Mouse (Mus musculus) lung, adult 18-20 months (tissue): ENCODE data around the gene Usb1.

Source experiments
- DNase-seq, 2 experiments: peaks; one replicate each; pipeline ENCODE4 v3.0.0; 2022; ENCODE audit warnings: mixed read lengths in 2 of 2

Usb1 gene

GRCm38 (mm10) chr8:95336363-95336762 is 4.3 kb downstream of the Usb1 start:
- DNase-seq, result no peak

DNA sequence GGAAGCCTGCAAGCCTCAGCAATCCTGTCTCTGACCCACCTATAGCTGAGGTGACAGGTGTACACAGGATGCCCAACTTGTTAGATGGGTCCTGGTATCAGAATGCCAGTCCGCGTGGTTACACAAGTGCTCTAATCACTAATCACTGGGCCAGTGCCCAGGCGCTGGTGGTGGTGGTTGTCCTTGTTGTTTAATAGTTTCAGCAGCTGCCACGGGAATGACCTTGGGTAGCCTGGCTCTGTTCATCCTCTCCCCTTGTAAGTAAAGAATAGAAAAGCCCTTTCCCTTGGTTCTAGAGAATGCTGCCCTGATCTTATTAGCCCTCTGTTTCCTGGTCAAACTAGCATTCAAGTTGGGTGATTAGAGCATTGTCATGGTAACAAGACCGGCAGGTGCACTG is 9.6 kb downstream of the Usb1 start:
- DNase-seq, result peak in 1 of 2 experiments; percentile 37

GRCm38 (mm10) chr8:95344668-95345067 is 12.6 kb downstream of the Usb1 start:
- no peak for DNase-seq

DNA sequence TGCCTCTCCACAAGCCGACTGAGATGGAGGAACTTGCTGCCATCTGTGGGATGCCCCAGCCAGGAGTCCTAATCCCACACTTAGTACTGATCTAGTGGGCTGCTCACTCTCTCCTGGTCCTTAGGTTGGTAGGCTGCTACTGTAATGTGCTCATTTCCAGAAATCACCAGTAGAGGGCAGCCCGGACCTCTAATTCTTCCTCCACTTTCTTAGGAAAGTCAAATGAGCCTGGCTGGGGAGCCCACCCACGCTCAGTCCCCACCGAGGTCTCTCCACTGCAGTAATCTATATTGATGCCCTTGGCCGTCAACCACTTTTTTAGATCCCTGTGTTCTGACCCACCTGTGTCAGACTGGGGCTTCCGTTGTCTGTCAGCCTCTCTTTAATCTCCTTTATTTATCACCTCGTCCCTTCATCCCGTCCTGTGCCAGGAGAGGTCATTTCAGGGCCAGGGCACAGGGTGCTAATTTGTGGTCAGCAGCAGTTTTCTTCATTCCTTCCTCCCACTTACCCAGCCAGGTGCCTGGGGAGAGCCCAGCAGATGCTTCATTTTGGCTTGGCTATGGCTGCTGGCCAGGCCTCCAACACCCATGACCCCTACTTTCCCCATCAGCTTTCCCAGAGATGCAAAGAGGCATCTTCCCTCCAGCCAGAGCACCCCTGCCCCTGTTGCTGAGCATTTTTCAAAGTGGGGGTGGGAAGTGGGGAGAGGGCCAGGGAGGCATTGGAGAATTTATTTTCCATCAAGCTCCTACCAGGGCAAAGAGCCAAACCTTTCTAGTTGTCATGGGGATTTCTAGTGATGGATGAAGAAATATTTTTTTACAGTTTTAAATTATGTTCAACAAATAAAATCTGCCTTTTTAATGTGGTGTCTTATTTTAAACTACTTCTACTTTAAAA is 14.8 kb downstream of the Usb1 start:
- peak; percentile 63 to 71 for DNase-seq

DNA sequence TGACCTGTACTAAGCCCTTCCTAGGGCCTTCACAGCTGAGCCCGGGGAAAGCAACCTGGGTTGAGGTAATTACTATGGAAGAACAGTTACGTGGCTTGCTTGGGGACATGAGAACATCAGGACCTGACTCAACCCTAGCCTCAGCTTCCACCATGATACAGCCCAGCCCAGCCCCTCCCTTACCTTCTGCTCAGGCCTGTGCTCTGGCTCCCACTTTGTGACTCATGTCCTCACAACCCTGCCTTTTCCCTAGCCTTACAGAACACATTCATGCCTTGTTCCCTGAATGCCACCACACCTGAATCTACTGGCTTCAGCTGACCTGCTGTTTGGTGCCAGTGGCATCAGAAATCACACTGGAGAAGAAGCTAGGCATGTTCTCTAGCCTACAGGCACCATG is 16.3 kb downstream of the Usb1 start:
- DNase-seq, result no peak

- DNase-seq, result peak; percentile 74 to 79
Measured at GRCm38 (mm10) chr8:95348811-95349630, 16.9 kb downstream of the Usb1 start.

GRCm38 (mm10) chr8:95351461-95351860 is 19.4 kb downstream of the Usb1 start:
- peak in 1 of 2 experiments; percentile 44 for DNase-seq

DNA sequence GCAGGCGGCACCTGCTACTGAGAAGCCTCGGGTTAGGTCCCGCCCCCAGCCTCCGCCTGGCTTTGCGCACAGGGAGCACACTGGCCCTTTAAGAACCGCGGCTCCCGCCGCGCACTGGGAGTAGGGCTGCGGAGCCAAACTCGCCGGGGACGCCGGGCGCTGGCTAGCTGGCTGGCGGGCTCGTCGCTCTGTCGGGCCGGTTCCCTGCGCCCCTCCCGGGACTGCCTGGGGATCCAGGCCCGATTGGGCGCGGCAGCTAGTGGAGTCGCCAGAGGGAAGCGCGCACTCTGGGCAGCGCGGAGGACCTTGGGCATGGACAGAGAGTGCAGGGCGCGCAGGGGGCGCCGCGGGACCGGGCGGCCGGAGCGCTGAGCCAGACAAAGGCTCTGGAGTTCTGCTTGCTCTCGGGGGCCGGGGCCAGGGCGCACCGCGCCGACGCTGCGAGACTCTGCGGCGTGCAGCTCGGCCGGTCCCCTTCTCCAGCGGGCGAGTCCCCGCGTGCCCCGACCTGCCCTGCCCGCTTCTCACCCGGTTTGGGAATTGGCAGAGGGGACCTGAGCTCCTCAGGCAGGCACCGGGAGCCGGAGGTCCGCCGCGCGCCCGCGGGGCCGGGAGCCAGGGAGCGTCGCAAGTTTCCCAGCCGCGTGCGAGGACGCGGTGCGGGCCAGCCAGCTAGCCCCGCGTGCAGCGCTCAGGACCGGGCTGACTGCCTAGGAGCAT is 20.2 kb downstream of the Usb1 start, which contains the start of gene Mmp15:
Mmp15 (plus strand) TSS at position 118 of the 720 bp plus-strand sequence.
- peak; percentile 85 to 90 for DNase-seq

DNA sequence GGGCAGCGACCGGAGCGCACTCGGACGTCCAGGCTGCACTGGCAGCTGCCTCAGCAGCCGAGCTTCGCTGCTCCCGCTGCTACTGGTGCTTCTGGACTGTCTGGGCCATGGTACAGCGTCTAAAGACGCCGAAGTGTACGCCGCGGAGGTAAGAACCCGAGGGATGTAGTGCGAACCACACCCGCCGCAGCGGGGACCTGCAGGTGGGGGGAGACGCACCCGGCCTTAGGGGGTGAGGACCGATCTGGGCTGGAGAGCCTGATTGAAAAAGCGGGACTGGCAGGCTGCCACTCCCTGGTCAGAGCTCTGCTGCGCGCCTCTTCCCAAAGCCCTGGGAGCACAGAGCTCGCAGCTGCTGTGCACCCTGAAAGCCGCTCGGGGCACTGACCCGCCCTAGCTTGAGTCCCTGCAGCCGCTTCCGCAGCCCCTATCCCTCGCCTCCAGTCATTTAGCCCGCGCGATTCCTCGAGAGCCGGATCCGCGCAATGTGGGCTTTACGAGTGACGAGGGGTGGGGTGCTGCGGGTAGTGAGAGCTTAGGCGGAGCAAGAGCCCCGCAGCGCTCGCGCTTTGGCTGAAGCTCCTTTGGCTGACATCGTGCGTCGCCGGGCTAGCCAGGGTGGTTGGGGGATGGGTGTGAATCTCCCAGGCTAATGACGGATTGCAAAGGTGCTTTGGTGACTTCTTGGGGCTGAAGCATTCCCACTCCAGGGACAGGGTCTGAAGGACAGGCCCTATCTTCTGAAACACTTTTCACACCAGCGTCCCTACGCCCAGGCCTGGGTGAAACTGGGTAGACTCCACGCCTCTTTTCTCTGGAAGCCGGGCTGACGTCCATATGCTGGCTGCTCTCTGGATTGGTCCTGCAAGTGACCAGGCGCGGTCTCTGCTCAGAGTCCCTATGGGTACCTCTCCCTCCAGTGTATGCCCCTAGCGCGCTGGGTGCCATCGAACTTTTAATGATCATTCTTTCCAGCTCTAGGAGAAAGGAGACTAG is 21.1 kb downstream of the Usb1 start:
- peak; percentile 47 to 56 for DNase-seq

GRCm38 (mm10) chr8:95354606-95355005 is 22.5 kb downstream of the Usb1 start:
- peak; percentile 76 to 81 for DNase-seq

- peak; percentile 42 to 57 for DNase-seq
Measured at GRCm38 (mm10) chr8:95358550-95359411, 26.7 kb downstream of the Usb1 start.

DNA sequence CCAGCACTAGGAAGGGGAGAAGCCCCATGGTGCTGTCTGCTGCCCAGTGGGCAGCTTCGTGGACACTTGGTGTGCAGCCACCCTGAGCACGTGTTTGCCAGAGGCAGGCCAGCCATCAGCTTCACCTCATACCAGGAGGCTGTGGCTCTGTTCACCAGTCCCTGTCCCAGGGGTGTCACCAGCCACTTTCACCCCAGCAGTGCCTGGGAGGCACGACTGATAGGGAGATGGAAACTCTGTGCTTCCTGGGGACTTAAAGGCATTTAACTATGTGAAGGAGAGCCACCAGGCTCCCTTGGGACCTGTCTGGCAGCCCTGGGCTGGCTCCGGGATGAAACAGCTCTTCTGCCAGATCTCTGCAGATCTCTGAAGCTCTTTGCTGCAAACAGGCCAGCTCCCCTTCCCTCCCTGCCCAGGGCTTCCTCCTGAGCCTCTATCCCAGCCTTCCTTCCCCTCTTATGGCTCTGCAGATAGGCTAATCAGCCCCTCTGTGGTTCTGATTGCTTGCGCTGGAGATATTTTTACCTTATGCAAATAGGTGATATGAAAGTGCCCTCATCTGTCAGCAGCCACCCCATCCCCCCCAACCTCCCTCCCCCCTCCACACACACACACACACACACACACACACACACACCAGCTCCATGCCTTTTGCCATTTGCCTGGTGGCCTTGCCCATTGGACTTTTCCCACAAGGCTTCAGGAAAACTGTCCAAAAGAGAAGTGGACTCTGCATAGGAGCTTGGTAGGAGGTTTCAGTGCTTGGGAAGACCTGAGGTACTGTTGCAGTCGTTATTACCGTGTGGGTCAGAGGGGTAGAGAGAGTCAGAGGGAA is 28.3 kb downstream of the Usb1 start:
- DNase-seq, result no peak

- DNase-seq, result no peak
Measured at GRCm38 (mm10) chr8:95361016-95361341, 28.9 kb downstream of the Usb1 start.

- no peak for DNase-seq
Measured at GRCm38 (mm10) chr8:95362272-95362671, 30.2 kb downstream of the Usb1 start.

- no peak for DNase-seq
Measured at GRCm38 (mm10) chr8:95363849-95364248, 31.8 kb downstream of the Usb1 start.

DNA sequence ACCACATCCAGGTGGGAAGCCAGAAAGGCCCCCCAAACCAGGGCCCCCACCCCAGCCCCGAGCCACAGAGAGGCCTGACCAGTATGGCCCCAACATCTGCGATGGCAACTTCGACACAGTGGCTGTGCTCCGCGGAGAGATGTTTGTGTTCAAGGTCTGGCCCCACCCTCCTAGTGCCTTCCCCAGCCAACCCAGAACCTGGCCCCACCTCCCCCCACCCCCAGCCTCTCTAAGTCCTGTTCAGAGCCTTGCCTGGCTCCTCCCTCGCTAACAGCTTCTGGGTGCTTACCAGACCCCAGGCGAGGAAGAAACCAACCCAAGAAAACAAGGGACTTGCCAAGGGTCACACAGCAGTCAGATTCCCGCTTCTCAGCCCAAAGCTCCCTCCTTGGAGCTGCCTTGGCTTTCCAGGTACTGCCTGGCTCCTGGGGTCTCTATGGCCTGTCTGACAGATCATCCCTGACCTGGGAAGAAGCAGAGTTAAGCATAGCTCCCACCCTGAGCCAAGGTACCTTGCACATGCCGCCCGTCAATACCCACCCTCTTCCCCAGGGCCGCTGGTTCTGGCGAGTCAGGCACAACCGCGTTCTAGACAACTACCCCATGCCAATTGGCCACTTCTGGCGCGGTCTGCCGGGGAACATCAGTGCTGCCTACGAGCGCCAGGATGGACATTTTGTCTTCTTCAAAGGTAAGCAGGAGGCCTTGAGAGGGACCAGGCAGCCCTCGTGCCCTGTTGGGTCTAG is 37.7 kb downstream of the Usb1 start:
- peak in 1 of 2 experiments; percentile 47 for DNase-seq

- DNase-seq, result no peak
Measured at GRCm38 (mm10) chr8:95373389-95374002, 41.4 kb downstream of the Usb1 start.

GRCm38 (mm10) chr8:95374429-95374828 is 42.3 kb downstream of the Usb1 start:
- no peak for DNase-seq
